Mouse (Mus musculus) cerebellum, adult 2 months (tissue): Measurements from ENCODE around the gene Ergic2. TPM values are rescaled to one million over a fixed set of nuclear protein-coding genes. Genes with fewer than 3 reads are reported as not detected.

Experiments
- DNase-seq, 2 experiments: peaks; one replicate each; pipeline ENCODE4 v3.0.0; 2021
- H3K27ac ChIP-seq: fragments of 200-500 bp; 2 replicates; pipeline ENCODE4 v1.5.1; 2012; ENCODE audit warnings: low read length, control low read depth, inconsistent platforms; ENCODE audit not compliant: insufficient read depth
- H3K27me3 ChIP-seq: fragments of 200-500 bp; 2 replicates; pipeline ENCODE4 v1.6.1; 2012; ENCODE audit warnings: inconsistent platforms, mild to moderate bottlenecking, low read length, moderate library complexity; ENCODE audit not compliant: control insufficient read depth, insufficient read depth
- H3K4me1 ChIP-seq: fragments of 200-500 bp; 2 replicates; pipeline ENCODE4 v1.6.1; 2011; ENCODE audit warnings: low read length; ENCODE audit not compliant: control insufficient read depth, insufficient read depth
- H3K4me3 ChIP-seq: fragments of 200-500 bp; replicated peaks from 2 replicates; pipeline ENCODE3; 2011; ENCODE audit warnings: mild to moderate bottlenecking, low read depth, low read length, control low read depth; ENCODE audit not compliant: insufficient read depth
- CTCF ChIP-seq: fragments of 200-500 bp; IDR thresholded peaks from 2 replicates; pipeline ENCODE4 v1.5.1; 2011; ENCODE audit warnings: low read depth, mild to moderate bottlenecking, control low read depth, low read length, moderate library complexity, borderline replicate concordance; ENCODE audit not compliant: insufficient read depth
- POLR2A ChIP-seq: fragments of 200-500 bp; IDR thresholded peaks from 2 replicates; pipeline ENCODE4 v1.6.1; 2011; ENCODE audit warnings: low read length, control low read depth, borderline replicate concordance; ENCODE audit not compliant: insufficient read depth
- WGBS: fragments of 180-500 bp; shearing (Covaris S2); methylation state at CpG from one replicate; pipeline ENCODE4 v1.1.7; 2018; 5-methylcytosine and 5-hydroxymethylcytosine counted together
- polyA plus RNA-seq: library from polyadenylated mRNA; depleted of rRNA; stranded (reverse); fragments of >200 nt; gene quantifications from 2 replicates; pipeline ENCODE4 v1.2.3, GENCODE M21; 2012; rRNA removed

Ergic2 gene
- polyA plus RNA-seq: 57.9 and 59.0 TPM in 2 replicates

DNA sequence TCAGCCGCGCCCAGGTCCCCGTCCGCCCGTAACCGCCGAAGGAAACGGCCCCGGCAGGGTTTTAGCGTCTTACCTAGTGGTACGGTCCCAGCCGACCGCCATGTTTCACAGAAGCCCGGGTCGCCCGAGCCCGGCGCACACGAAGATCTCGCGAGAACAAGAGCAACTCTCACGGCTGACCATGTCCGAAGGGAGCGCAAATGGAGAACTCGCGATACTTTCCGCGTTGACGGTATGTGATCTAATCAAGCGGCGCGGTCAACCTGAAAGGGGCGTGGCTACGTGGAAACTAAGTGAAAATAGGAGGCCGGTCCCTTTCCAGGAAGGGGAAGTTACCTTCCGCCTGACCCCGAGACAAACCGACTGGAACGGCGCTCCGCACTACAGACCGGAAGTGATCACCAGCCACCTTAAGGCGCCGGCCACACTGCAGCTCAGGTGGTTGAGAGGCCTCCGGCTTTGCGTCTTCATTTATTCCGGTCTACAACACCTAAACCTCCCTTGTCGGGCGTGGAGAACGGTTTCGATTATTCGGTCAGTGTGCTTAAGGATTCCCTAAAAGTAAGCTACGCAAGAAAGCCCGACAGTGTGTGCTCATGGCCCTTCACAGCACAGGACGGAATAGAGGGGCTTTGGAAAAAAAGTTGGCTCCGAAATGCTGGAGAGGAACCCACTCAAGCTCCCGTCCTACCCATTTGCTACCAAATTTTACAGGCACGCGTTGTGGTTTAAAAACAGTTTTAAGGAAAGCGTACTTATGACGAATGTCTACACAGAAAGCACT is at the start of gene Ergic2:
Ergic2 (minus strand) TSS at position 478 of the 784 bp plus-strand sequence.
- peak; percentile 71; the same call in 1 of the 2 replicates for TF ChIP-seq POLR2A
- no peak for TF ChIP-seq CTCF
- peak; percentile 97 to 99 for DNase-seq
- H3K4me3 ChIP-seq: peak within 1 kb of the TSS; percentile 87
- no peaks in the 10 kb centered on the region for H3K27me3 ChIP-seq
- under 1% methylated on average over 61 of the region's 61 CpGs for WGBS
- peak within 1 kb of the TSS; percentile 24 for H3K27ac ChIP-seq
- H3K4me1 ChIP-seq: no peaks in the 10 kb centered on the region

DNA sequence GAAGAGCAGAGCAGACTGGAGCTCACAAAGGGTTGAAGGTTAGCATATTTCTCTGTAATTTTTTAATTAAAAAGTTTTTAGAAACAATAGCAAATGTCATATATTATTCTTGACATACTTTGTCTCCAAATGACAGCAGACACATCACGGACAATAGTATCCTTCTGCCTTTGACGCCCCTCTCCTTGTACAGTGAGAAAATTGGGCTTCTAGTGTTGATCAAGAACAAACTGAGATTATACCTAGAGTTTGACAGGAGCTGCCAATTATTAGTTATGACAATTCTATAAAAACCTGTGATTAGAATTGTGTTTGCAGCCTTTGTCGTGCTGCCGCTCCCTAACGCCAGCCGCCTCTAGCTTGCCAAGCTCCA is 48.5 kb upstream of the Ergic2 start:
- no peak for TF ChIP-seq CTCF
- TF ChIP-seq POLR2A: no peak
- DNase-seq: no peak
- Histone ChIP-seq H3K4me1 (no peaks in the 10 kb centered on the region), H3K27ac (no peak overlapping the region), H3K27me3 (no peaks in the 10 kb centered on the region), H3K4me3 (no peak overlapping the region)
- WGBS: 44% methylated on average over 6 of the region's 6 CpGs

DNA sequence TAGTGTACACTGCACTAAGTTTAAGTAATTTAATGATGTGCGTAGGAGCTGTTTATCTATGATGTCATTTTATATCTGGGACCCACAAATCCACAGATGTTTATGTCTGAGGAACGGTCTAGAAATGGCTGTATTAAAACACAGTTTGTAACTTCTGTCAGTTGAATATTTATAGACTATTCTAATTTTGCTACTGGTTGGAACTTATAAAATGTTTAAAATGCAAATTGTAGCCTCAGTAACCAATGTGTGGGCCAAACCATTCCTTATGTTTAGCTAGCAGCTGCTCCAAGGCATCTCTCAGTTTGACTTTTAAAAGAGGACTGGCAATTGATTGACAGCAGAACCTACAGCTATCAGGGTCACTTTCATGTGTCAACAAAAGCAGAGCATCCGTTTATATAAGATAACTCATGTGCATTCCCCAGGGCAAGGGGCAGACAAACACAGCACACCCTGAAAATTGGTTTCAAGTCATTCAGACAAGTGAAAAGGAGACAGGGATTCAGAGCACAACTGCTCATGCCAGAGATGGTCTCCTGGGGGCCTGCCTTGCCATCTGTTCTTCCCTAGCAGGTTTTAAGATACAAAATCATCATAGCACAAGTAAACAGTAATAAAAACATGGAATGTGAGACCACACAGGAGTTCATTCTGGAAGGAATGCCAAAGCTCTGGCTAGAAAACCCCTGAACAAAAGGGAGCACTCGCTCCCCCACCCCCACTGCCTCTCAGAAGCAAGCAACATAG is 48.0 kb upstream of the Ergic2 start:
- TF ChIP-seq POLR2A: no peak
- no peak for TF ChIP-seq CTCF
- H3K27ac ChIP-seq: no peak overlapping the region
- no peaks in the 10 kb centered on the region for H3K27me3 ChIP-seq
- no peak for DNase-seq
- no peaks in the 10 kb centered on the region for H3K4me1 ChIP-seq
- H3K4me3 ChIP-seq: no peak overlapping the region
- 41% methylated on average over 4 of the region's 4 CpGs for WGBS

DNA sequence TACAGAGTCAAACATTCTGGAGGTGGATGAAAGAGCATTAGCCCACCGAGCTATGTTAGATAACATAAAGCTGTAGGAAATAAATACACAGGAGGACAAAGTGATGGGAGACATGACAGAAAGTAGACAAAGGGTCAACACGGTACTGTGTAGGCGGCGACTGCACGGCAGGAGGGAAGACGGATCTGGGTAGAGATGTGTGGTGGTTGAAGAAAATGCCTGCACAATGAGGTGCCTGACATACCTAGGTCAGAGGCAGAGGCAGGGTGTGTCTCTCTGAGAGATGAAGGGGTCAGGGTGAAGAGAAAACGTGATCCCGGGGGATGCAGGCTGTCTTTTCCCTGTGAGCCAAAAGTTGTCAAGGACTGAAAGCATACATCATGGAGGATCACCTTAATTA is 46.9 kb upstream of the Ergic2 start:
- H3K4me3 ChIP-seq: no peak overlapping the region
- no peaks in the 10 kb centered on the region for H3K4me1 ChIP-seq
- TF ChIP-seq POLR2A: no peak
- TF ChIP-seq CTCF: no peak
- H3K27me3 ChIP-seq: no peaks in the 10 kb centered on the region
- DNase-seq: no peak
- whole genome bisulfite sequencing: 65% methylated on average over 8 of the region's 8 CpGs
- no peak overlapping the region for H3K27ac ChIP-seq

DNA sequence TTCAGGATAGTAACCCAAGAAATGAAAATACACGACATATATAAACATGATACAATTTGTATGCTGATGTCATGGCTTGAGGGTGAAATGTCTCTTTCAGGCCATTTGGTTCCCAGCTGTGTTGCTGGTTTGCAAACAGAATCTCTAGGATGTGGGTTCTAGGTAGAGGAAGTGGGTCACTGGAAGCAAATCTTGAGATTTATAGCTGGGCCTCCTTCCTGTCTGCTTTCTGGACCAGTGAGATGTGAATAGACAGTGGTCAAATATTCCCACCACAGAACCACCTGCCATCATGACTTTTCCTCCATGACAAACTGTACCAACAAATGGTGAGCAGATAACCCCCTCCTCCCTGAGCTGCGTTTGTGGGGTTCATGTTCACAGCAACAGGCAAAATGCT is 45.6 kb upstream of the Ergic2 start:
- no peak overlapping the region for H3K4me3 ChIP-seq
- no peak overlapping the region for H3K27ac ChIP-seq
- no peak for TF ChIP-seq POLR2A
- no peak for TF ChIP-seq CTCF
- H3K27me3 ChIP-seq: no peaks in the 10 kb centered on the region
- no peaks in the 10 kb centered on the region for H3K4me1 ChIP-seq
- no peak for DNase-seq
- WGBS: 93% methylated on average over 2 of the region's 2 CpGs

DNA sequence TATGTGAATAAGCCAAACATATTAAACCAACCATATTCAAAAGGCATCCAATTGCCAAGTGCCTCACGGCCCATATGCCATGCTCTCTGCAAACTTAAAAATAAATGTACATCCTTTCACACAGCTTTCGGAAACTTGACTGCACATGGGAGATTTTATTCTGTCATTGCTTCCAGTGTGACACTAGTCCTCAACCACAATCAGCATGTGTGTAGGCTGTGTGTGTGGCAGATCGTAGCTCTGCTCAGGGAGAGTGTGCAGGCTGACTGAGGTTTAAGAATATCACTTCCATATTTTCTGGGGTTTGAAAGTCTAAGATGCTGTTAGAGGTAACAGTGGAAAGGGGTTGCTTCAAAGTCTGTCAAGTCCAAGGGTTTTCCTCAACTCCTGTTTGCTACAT is 43.9 kb upstream of the Ergic2 start:
- no peak for TF ChIP-seq CTCF
- TF ChIP-seq POLR2A: no peak
- Histone ChIP-seq H3K4me1 (no peaks in the 10 kb centered on the region), H3K4me3 (no peak overlapping the region), H3K27me3 (no peaks in the 10 kb centered on the region), H3K27ac (no peak overlapping the region)
- WGBS: 77% methylated on average over 3 of the region's 3 CpGs
- DNase-seq: no peak

DNA sequence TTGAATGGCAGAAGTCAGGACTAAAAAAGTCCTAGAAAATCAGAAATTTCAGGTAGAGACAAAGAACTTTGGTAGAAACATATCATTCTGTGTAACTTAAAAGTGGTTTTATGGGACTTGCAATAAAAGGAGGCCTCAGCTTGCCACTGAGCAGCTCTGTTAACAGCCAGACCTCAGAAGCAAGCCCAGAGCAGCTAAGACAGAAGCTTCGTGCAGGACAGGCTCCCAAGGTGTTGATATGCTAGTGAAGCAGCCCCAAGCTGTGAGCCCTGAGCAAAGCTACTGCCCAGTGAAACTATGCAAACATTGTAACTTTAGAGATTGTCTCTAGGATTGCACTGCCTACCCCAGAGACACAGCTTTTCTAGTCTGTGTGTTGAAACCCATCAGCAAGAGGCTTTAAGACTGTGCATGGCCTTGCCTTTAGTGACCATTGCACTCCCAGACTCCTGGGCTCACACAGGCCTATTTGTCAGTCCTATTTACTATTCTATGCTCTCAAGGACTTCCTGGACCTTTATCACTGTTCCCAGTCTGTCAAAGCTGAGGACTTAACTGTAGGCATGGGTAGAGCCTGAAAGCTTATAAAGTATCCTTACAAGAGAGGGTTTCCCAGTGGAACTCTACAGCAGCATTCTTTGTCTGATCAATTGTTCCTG is 43.4 kb upstream of the Ergic2 start:
- WGBS: 92% methylated on average over 1 of the region's 1 CpGs
- Histone ChIP-seq H3K27ac (no peak overlapping the region), H3K4me3 (no peak overlapping the region), H3K27me3 (no peaks in the 10 kb centered on the region), H3K4me1 (no peaks in the 10 kb centered on the region)
- TF ChIP-seq CTCF (no peak), POLR2A (no peak)
- no peak for DNase-seq

DNA sequence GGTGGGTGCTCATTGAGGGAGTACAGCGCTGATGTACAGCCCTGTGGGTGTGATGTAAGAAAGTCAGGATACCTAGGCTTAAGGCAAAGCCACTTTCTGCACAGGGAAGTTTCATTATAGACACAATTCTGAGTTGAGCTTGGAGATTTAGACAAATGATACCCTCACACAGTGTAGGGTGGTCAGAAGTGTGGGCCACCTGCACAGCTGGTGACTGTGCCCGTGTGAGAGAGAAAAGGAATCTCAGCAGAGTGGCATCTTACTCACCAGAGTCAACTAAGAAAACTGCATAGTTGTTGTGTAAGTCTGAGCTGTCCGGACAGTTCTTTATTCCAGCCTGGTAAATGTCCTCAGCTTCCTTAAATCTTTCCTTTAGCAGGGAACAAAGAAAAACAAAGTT is 37.0 kb upstream of the Ergic2 start:
- DNase-seq: no peak
- Histone ChIP-seq H3K27me3 (no peaks in the 10 kb centered on the region), H3K27ac (no peak overlapping the region), H3K4me1 (no peaks in the 10 kb centered on the region), H3K4me3 (no peak overlapping the region)
- TF ChIP-seq CTCF: no peak
- TF ChIP-seq POLR2A: no peak
- 53% methylated on average over 3 of the region's 3 CpGs for whole genome bisulfite sequencing
